Mouse (Mus musculus) urinary bladder, postnatal 10 days (tissue): Measurements from ENCODE around the gene Rad51b.

Experiments used
- DNase-seq: peaks from one replicate; pipeline ENCODE4 v3.0.0; 2022; ENCODE audit warnings: low spot score

Gene Rad51b

GRCm38 (mm10) chr12:79380190-79380589, 83.1 kb downstream of the Rad51b start:
- DNase-seq = no peak

DNA sequence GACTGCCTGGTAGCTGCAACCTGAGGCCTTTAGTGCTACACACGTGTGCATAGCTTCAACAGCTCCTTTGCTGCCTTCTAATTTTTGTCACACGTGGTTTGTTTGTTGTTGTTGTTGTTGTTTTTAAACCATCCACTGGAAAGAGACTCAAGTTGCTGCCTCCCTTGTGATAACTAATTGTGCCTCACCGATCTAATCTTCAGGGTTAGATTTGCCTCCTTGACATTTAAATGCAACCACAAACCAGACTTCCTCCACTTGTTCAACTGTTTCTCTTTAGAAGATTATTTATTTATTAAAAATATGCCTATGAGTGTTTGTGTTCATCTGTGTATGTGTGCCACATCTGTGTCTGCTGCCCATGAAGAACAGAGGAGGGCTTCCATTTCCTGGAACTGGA, 84.4 kb downstream of the Rad51b start:
- no peak for DNase-seq

DNA sequence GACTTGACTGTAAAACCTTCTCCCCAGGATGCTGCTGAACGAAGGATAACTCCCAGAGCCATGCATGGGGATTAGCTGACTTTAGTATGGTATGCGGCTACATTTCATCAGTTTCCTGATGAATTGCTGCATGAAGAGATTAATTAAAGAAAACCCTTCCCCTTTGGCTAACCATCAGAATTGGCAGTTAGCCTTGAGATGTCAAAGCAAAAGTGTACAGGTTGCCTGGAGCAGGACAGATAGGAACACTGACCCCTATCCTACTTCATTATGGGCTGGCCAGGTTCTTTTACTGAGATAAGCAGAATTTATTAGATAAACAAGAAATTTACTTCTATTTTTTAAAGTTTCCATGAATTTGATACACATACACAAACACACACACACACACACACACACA, 85.3 kb downstream of the Rad51b start:
- no peak for DNase-seq

DNA sequence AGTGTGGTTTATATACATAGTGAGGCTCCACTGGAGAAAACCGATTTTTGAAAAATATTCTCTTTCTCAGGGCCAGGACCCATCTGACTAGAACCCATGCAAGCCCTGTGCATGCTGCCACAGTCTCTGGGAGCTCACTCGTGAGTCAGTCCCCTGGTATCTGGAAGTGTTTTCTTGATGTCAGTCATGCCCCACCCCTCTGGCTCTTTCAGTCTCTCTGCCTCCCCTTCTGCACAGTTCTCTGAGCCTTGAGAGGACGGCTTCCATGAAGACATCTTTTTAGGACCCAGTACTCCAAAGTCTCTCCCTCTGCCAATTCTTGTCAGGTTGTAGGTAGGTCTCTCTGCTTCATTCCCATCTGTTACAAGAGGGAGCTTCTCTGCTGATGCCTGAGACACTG, 86.5 kb downstream of the Rad51b start:
- DNase-seq = no peak

DNA sequence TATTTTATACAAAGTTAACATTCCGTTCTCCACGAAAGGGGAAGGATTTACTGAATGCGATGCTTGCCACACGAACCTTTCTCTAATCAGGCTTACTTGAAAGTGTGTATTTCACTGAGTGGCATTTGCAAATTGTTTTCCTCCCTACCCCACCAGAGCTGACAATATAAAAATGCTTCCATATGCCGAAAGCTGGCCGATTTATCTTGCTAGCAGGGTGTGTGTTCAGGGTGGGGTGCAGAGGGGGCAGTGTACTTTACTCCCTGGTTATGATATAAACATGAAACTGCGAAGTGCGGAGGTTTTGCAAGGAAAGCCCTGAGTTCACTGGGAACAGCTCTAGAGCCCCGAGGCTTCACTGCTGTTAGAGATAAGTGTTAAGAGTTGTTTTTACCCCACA, 87.7 kb downstream of the Rad51b start:
- DNase-seq = no peak

GRCm38 (mm10) chr12:79385199-79385598, 88.1 kb downstream of the Rad51b start:
- DNase-seq = no peak

GRCm38 (mm10) chr12:79387886-79388285, 90.8 kb downstream of the Rad51b start:
- no peak for DNase-seq

GRCm38 (mm10) chr12:79389251-79389650, 92.2 kb downstream of the Rad51b start:
- no peak for DNase-seq

GRCm38 (mm10) chr12:79389971-79390370, 92.9 kb downstream of the Rad51b start:
- no peak for DNase-seq

GRCm38 (mm10) chr12:79393636-79394035, 96.6 kb downstream of the Rad51b start:
- DNase-seq = no peak

GRCm38 (mm10) chr12:79403992-79404391, 106.9 kb downstream of the Rad51b start:
- no peak for DNase-seq

- no peak for DNase-seq
Measured at GRCm38 (mm10) chr12:79404494-79404893, 107.4 kb downstream of the Rad51b start.

GRCm38 (mm10) chr12:79408677-79409076, 111.6 kb downstream of the Rad51b start:
- DNase-seq = no peak

DNA sequence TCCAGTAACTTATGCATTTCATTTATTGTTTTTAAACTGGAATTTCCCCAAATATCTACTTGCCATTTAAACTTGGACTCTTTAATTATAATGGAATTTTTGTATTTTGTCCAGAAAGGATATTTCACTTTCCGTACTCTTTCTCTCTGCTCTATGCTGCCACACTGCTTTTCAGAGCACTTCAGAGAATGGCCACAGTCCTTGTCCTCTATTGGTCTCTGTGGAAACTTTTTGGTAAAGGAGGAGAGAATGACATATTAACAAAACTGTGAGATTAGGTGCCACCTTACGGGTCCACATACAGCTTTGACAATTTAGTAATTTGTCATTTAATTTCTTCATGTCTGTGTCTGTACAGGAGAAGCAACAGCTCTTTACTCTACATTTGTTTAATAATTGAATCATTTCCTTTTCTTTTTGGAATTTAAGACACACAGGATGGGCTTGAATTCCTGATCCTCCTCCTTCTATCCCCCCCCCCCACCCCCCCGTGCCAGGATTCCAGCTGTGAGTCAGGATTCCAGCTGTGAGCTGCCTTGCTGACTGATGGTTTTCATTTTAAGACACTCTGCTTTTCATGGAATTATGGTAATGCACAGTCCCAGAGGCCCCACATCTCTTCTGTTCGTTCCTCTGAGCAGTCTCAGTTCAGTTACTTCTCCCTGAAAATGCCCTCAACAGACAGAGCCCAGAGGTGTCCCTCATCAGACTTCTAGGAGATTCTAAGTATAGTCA, 112.2 kb downstream of the Rad51b start:
- no peak for DNase-seq

DNA sequence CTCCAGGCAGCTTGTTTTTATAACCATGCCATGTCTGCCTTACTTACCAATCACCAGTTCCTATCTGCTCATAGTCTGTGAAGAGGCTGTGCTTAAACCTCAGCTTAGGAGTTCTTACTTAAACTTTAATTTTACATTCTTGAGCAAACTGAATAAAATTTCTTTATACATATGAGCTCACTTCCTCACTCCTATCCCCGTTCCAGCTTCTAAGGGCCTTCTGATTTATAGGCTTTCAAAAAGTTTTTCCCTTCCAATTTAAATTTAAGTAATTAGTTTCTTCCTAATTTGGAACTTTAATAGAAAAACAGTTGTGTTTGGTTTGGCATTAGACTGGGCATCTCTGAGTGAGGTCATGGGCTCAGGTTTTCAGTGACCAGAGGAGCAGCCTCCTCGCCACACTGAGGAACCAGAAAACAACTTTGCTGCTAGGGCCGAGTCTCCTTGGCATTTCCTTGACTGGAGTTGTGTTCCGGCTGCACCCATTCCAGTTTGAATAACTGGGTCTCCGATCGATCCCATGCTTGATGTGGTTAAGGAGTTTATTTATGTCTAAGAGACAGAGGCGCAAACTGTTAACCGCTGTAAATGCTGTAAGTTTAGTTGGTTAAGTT, 115.9 kb downstream of the Rad51b start:
- DNase-seq = no peak

DNA sequence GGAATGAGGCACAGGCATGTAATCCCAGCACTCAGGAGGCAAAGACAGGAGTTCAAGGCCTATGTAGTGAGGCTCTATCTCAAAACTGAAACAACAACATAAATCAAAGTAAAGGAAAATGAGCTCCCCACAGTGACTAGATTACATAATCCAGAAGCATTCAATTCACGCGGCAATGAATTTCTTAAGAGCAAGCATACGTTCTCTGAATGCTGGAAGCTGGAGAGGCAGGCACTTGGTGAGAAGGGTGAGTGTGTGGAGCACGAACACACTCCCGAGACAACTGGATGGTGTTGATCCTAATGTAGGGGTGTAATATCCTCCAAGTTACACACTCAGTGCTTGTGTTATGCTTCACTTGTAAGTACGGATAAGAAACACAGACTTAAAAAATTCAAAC, 120.3 kb downstream of the Rad51b start:
- DNase-seq = no peak

- DNase-seq = no peak
Measured at GRCm38 (mm10) chr12:79420605-79421004, 123.5 kb downstream of the Rad51b start.

DNA sequence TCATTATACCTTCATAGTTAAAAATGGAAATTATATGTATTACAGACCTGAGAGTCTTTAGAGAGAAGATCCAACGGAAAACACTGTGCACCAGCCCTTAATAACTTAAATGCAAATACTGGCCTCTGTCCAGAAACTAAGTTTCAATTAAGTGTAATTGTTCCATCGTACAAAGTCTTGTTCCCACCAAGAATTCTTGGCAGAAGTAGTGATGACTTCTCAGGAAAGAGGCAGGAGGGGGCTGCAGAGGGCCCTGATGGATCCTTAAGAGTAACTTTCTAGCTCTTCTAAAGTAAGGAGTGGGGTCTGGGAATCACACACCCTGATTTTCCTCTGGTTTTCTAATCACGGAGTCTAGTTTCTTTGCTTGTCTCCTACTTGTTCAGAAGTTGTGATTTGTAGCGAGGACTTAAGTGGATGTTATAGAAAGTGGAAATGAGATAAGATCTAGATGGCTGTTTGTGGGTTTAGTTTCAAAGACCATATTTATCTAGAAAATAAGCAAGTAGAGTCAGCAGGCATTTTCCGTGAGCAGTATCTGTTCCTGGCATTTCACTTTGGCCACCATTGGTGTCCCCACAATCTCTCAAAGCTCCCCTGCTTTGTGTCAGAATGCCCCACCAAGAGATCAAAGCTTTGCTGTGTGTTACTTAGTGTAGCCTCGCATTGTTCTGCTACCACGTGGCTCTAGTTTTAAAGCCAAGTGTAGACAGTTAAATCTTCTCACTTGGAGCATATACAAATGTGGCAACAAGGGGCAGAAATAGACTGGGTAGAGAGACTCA, 132.6 kb downstream of the Rad51b start:
- DNase-seq = no peak

GRCm38 (mm10) chr12:79431138-79431537, 134.1 kb downstream of the Rad51b start:
- no peak for DNase-seq

GRCm38 (mm10) chr12:79433724-79434442, 136.8 kb downstream of the Rad51b start:
- no peak for DNase-seq

DNA sequence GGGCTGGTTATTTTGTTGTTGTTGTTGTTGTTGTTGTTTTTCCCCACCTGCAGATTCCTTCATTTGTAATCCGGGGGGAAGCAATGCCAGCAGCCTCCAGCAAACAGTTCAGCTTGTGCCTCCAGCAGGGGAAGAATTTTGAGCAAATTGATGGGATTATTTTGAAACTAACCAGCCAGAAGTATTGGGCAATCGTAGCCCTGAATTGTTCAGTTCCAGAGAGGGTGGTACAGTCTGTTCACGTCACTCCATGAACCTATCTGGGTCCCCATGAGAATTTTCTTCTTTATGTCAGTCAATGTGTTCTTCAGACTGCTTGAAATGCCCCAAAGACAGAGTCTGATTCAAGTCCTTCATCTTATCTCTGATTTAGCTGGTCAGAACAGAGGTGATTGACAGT, 138.4 kb downstream of the Rad51b start:
- no peak for DNase-seq

DNA sequence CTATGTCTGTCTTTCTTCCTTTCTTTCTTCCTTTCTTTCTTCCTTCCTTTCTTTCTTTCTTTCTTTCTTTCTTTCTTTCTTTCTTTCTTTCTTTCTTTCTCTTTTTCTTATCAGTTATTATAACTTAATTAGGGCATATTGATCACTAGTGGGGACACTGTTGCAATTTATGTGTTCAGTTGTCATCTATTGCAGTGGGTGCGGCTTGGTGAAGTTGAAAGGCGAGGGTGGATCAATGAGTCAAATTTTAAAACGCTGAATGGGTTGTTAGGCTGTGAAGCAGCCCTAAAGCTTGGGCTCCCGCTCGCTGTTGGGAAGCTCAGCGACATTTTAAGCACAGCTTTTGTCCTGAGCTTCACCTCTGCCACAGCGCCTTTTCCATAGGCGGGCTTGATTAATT, 139.0 kb downstream of the Rad51b start:
- DNase-seq = no peak

GRCm38 (mm10) chr12:79436892-79437291, 139.8 kb downstream of the Rad51b start:
- no peak for DNase-seq
